Mouse (Mus musculus) adrenal gland, adult 18-20 months (tissue): Measurements from ENCODE around the gene Prss21. TPM values are rescaled to one million over a fixed set of nuclear protein-coding genes. Genes with fewer than 3 reads are reported as not detected.

ENCODE experiments used
- DNase-seq, 2 experiments: peaks; one replicate each; pipeline ENCODE4 v3.0.0; 2021 to 2022; ENCODE audit warnings: low spot score in 2 of 2
- long read RNA-seq, 2 experiments: library from polyadenylated mRNA; stranded (forward); transcript quantifications; one replicate each; pipeline ENCODE4 v2.0.0; 2021
- total RNA-seq, 2 experiments: library from RNA; stranded (reverse); gene quantifications; 1 replicate in 1 of 2; 2 replicates in 1 of 2; pipeline ENCODE4 v1.2.3; 2021

The Prss21 gene
- total RNA-seq, result not detected
- long read RNA-seq, experiment 1, result 0 reads
- long read RNA-seq, experiment 2, result 0 reads

- DNase-seq, result no peak
These were observed at the start of gene Prss21 for GRCm38 (mm10) chr17:23867756-23868155. TSS of gene Prss21 (plus strand) at chr17:23868056.

- no peak for DNase-seq
These were observed 49.3 kb upstream of the Prss21 start for GRCm38 (mm10) chr17:23818579-23818978.

GRCm38 (mm10) chr17:23819235-23819634 is 48.6 kb upstream of the Prss21 start:
- DNase-seq, result no peak

- no peak for DNase-seq
These were observed 47.1 kb upstream of the Prss21 start for GRCm38 (mm10) chr17:23820731-23821130.

GRCm38 (mm10) chr17:23822094-23822493 is 45.8 kb upstream of the Prss21 start:
- DNase-seq, result no peak

- DNase-seq, result no peak
These were observed 44.8 kb upstream of the Prss21 start for GRCm38 (mm10) chr17:23823018-23823417.

GRCm38 (mm10) chr17:23823614-23824013 is 44.2 kb upstream of the Prss21 start:
- DNase-seq, result no peak

GRCm38 (mm10) chr17:23825591-23825990 is 42.3 kb upstream of the Prss21 start:
- DNase-seq, result no peak

GRCm38 (mm10) chr17:23828271-23829001 is 39.4 kb upstream of the Prss21 start:
- peak; percentile 51 to 54 for DNase-seq

GRCm38 (mm10) chr17:23829064-23829619 is 38.7 kb upstream of the Prss21 start, which contains the start of gene Elob:
TSS of gene Elob (minus strand) at chr17:23829136.
- DNase-seq, result peak; percentile 73 to 78

- DNase-seq, result no peak
These were observed 36.7 kb upstream of the Prss21 start for GRCm38 (mm10) chr17:23831201-23831600.

GRCm38 (mm10) chr17:23836006-23836575 is 31.8 kb upstream of the Prss21 start, which contains the start of gene Prss33:
TSS of gene Prss33 (minus strand) at chr17:23836056.
- no peak for DNase-seq

GRCm38 (mm10) chr17:23841145-23841544 is 26.7 kb upstream of the Prss21 start:
- peak; percentile 41 to 53 for DNase-seq

GRCm38 (mm10) chr17:23843141-23843811 is 24.6 kb upstream of the Prss21 start:
- DNase-seq, result peak in 1 of 2 experiments; percentile 19

- peak; percentile 52 to 63 for DNase-seq
These were observed 24.0 kb upstream of the Prss21 start, which contains the start of the genes Prss32 and Prss41 for GRCm38 (mm10) chr17:23843812-23844273. TSS of gene Prss32 (plus strand) at chr17:23843855. TSS of gene Prss41 (minus strand) at chr17:23844172.

GRCm38 (mm10) chr17:23850028-23850427 is 17.8 kb upstream of the Prss21 start:
- no peak for DNase-seq

- peak; percentile 51 to 72 for DNase-seq
These were observed 16.8 kb upstream of the Prss21 start for GRCm38 (mm10) chr17:23850853-23851749.

GRCm38 (mm10) chr17:23853292-23853691 is 14.6 kb upstream of the Prss21 start:
- peak; percentile 43 to 58 for DNase-seq

- no peak for DNase-seq
These were observed 13.6 kb upstream of the Prss21 start for GRCm38 (mm10) chr17:23854229-23854765.

- no peak for DNase-seq
These were observed 10.7 kb upstream of the Prss21 start for GRCm38 (mm10) chr17:23857193-23857592.
